Mouse (Mus musculus): ENCODE measurements around the gene 1700122O11Rik. TPM values are rescaled to one million over a fixed set of nuclear protein-coding genes. Genes with fewer than 3 reads are reported as not detected.

Gene 1700122O11Rik
- polyA plus RNA-seq, 1 experiment from 2014 or later = not detected

DNA sequence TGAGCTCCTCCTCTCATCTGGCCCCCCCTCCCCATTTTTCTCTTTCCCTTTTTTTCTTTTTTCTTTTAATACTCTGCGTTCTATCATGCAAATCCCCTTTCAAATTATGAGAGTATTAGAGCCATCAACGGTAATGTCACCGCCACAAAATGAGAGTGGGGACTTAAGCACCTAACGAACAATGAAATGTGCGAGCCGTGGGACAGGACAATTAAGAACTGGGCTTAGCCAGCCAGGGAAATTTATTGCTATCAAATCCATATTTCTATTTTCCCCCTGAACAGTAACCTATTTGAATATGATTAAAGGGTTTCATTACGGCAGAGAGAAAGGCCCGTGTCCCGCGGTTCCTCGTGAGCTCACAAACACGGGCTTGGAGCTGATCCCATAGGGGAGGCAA is 27.0 kb downstream of the 1700122O11Rik start:
- ATAC-seq (ENCODE audit: low read depth) = no peak
- peaks cover 4% of the 10 kb centered on the region; the same call in 1 of the 2 replicates for H3K4me1 ChIP-seq (replicated peaks; ENCODE audit: control insufficient read depth, insufficient read depth, low read length)
- WGBS = 85% methylated on average over 12 of the region's 12 CpGs

DNA sequence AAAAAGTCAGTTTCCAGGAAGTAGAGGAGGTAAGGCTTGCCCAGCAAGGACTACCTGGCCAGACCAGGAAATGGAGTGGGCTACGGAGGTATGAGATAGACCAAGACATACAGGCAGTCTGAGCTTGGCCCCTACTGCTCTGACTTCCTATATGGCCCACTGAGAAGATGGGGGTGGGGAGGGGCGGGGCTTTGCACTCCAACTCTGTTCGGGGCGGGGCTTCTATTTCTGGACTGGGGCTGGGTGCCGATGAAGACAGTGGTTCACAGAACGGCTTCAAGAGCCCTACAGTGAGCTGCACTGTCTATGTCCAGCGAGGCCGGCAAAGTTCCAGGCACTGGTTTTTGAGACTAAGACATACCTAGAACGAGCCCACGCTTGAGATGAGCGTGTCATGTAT is 27.8 kb downstream of the 1700122O11Rik start:
- peak; percentile 39; the same call in 1 of the 2 replicates for ATAC-seq (ENCODE audit: low read depth)
- Histone ChIP-seq H3K9ac (ENCODE audit: low read length) (no peak overlapping the region), H3K27ac (ENCODE audit: low read length) (no peak overlapping the region), H3K36me3 (ENCODE audit: control insufficient read depth, insufficient read depth, low read length) (no peaks in the 10 kb centered on the region), H3K4me3 (ENCODE audit: low read length) (no peak overlapping the region), H3K4me1 (replicated peaks; ENCODE audit: control insufficient read depth, insufficient read depth, low read length) (peaks cover 4% of the 10 kb centered on the region; the same call in 1 of the 2 replicates), H3K4me2 (ENCODE audit: low read depth, low read length) (no peak overlapping the region), H3K9me3 (ENCODE audit: control insufficient read depth, low read length) (no peaks in the 10 kb centered on the region), H3K27me3 (ENCODE audit: control insufficient read depth, insufficient read depth, low read depth, low read length) (no peaks in the 10 kb centered on the region)
- 70% methylated on average over 11 of the region's 11 CpGs for WGBS

More for the DNA sequence above, 27.0 kb downstream of the 1700122O11Rik start:
- Histone ChIP-seq H3K9ac (ENCODE audit: low read length) (no peak overlapping the region), H3K9me3 (ENCODE audit: control insufficient read depth, low read length) (no peaks in the 10 kb centered on the region), H3K36me3 (ENCODE audit: control insufficient read depth, insufficient read depth, low read length) (no peaks in the 10 kb centered on the region), H3K4me3 (ENCODE audit: low read length) (no peak overlapping the region), H3K4me2 (ENCODE audit: low read depth, low read length) (no peak overlapping the region), H3K27ac (ENCODE audit: low read length) (no peak overlapping the region), H3K27me3 (ENCODE audit: control insufficient read depth, insufficient read depth, low read depth, low read length) (no peaks in the 10 kb centered on the region)

DNA sequence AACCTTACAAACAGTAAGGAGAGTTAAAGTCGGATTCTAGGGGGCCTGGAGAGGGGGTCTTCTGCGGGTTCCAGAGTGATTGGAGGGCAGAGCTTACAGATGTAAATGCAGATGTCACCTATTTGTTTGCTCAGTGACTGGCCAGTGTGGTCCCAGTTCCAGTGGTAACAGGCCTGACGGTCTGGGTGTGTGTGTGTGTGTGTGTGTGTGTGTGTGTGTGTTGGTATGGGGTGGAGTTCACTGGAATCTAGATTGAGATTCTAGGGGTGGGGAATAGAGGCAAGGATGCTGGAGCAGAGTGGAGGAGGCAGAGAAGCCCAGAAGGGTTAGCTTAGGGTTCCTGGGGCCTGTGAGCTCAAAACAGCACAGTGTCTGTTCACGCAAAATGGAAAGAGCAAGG is 32.3 kb downstream of the 1700122O11Rik start:
- Histone ChIP-seq H3K4me2 (ENCODE audit: low read depth, low read length) (no peak overlapping the region), H3K4me3 (ENCODE audit: low read length) (no peak overlapping the region), H3K9me3 (ENCODE audit: control insufficient read depth, low read length) (no peaks in the 10 kb centered on the region), H3K9ac (ENCODE audit: low read length) (no peak overlapping the region), H3K27ac (ENCODE audit: low read length) (peak overlapping the region; percentile 9; the same call in 1 of the 2 replicates), H3K36me3 (ENCODE audit: control insufficient read depth, insufficient read depth, low read length) (no peaks in the 10 kb centered on the region), H3K4me1 (replicated peaks; ENCODE audit: control insufficient read depth, insufficient read depth, low read length) (peaks cover 28% of the 10 kb centered on the region), H3K27me3 (ENCODE audit: control insufficient read depth, insufficient read depth, low read depth, low read length) (no peaks in the 10 kb centered on the region)
- no peak for ATAC-seq (ENCODE audit: low read depth)
- 56% methylated on average over 4 of the region's 4 CpGs for WGBS

DNA sequence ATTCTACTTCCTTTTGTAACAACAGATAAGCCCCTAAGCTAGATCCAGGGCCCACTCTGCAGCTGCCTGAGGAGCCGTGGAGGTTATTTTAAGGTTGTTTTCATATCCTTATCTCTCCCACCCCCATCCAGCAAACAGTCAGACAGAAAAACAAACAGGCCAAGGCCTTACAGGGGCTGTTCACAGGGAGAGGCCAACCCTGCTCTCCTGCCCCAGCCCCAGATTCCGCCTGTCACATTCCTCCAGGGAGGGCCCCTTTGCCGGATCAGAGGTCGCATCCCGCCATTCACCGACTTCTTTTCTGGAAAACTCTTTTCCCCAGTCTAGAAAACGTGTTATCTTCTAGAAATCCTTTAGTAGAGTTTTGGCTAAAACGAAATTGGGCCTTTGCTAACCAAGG is 33.0 kb downstream of the 1700122O11Rik start:
- peak overlapping the region; percentile 43; the same call in 1 of the 2 replicates for H3K9ac ChIP-seq (ENCODE audit: low read length)
- H3K27me3 ChIP-seq (ENCODE audit: control insufficient read depth, insufficient read depth, low read depth, low read length) = no peaks in the 10 kb centered on the region
- no peaks in the 10 kb centered on the region for H3K9me3 ChIP-seq (ENCODE audit: control insufficient read depth, low read length)
- H3K36me3 ChIP-seq (ENCODE audit: control insufficient read depth, insufficient read depth, low read length) = no peaks in the 10 kb centered on the region
- 18% methylated on average over 8 of the region's 8 CpGs for WGBS
- H3K4me3 ChIP-seq (ENCODE audit: low read length) = no peak overlapping the region
- peaks cover 30% of the 10 kb centered on the region for H3K4me1 ChIP-seq (replicated peaks; ENCODE audit: control insufficient read depth, insufficient read depth, low read length)
- H3K27ac ChIP-seq (ENCODE audit: low read length) = peak overlapping the region; percentile 75
- no peak for ATAC-seq (ENCODE audit: low read depth)
- no peak overlapping the region for H3K4me2 ChIP-seq (ENCODE audit: low read depth, low read length)

DNA sequence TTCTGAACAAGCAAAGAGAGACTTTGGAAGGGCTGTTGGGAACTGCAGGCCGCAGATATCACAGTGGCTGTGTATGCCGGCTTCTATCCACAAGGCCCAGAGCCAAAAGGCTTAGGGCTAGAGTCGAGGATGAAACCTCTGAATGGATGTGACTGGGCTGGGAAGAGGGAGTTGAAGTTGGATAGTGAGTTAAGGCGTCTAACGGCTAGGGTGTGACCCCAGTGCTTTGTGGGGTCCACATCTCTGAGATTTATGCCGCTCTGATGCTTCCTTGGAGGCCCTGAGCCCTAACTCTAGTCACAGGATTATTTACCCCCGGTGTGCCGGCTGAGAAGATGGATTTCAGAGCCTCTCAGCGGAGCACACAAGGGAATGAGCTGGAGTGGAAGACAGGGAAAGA is 33.5 kb downstream of the 1700122O11Rik start:
- Histone ChIP-seq H3K9me3 (ENCODE audit: control insufficient read depth, low read length) (no peaks in the 10 kb centered on the region), H3K27me3 (ENCODE audit: control insufficient read depth, insufficient read depth, low read depth, low read length) (no peaks in the 10 kb centered on the region), H3K4me2 (ENCODE audit: low read depth, low read length) (no peak overlapping the region), H3K4me3 (ENCODE audit: low read length) (no peak overlapping the region), H3K4me1 (replicated peaks; ENCODE audit: control insufficient read depth, insufficient read depth, low read length) (peaks cover 34% of the 10 kb centered on the region), H3K27ac (ENCODE audit: low read length) (peak overlapping the region; percentile 75), H3K9ac (ENCODE audit: low read length) (peak overlapping the region; percentile 43; the same call in 1 of the 2 replicates), H3K36me3 (ENCODE audit: control insufficient read depth, insufficient read depth, low read length) (no peaks in the 10 kb centered on the region)
- no peak for ATAC-seq (ENCODE audit: low read depth)
- 35% methylated on average over 9 of the region's 9 CpGs for WGBS

DNA sequence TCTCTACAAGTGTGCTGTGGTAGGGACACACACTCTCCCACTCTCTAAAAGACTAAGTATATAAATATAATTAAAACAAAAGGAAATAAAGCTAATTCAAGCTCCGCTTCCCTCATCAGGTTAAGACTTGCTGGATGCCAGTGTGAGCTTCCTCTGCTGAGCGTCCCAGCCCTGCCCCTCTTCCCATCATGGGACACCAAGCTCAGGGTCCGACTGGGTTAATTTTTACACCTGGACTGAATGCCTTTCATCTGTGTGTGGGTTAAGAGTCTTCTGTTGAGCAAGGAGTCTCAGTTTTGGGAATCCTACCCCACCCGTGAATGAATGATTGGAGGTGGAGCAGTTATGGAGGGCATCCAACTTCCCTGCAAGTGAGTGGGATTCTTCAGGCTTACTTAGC is 35.6 kb downstream of the 1700122O11Rik start:
- H3K4me2 ChIP-seq (ENCODE audit: low read depth, low read length) = peak overlapping the region; percentile 75
- ATAC-seq (ENCODE audit: low read depth) = no peak
- H3K4me1 ChIP-seq (replicated peaks; ENCODE audit: control insufficient read depth, insufficient read depth, low read length) = peaks cover 44% of the 10 kb centered on the region
- no peaks in the 10 kb centered on the region for H3K27me3 ChIP-seq (ENCODE audit: control insufficient read depth, insufficient read depth, low read depth, low read length)
- H3K4me3 ChIP-seq (ENCODE audit: low read length) = peak overlapping the region; percentile 46
- H3K9ac ChIP-seq (ENCODE audit: low read length) = peak overlapping the region; percentile 56
- WGBS = 48% methylated on average over 4 of the region's 4 CpGs
- no peaks in the 10 kb centered on the region for H3K36me3 ChIP-seq (ENCODE audit: control insufficient read depth, insufficient read depth, low read length)
- no peaks in the 10 kb centered on the region for H3K9me3 ChIP-seq (ENCODE audit: control insufficient read depth, low read length)
- peak overlapping the region; percentile 95 for H3K27ac ChIP-seq (ENCODE audit: low read length)

DNA sequence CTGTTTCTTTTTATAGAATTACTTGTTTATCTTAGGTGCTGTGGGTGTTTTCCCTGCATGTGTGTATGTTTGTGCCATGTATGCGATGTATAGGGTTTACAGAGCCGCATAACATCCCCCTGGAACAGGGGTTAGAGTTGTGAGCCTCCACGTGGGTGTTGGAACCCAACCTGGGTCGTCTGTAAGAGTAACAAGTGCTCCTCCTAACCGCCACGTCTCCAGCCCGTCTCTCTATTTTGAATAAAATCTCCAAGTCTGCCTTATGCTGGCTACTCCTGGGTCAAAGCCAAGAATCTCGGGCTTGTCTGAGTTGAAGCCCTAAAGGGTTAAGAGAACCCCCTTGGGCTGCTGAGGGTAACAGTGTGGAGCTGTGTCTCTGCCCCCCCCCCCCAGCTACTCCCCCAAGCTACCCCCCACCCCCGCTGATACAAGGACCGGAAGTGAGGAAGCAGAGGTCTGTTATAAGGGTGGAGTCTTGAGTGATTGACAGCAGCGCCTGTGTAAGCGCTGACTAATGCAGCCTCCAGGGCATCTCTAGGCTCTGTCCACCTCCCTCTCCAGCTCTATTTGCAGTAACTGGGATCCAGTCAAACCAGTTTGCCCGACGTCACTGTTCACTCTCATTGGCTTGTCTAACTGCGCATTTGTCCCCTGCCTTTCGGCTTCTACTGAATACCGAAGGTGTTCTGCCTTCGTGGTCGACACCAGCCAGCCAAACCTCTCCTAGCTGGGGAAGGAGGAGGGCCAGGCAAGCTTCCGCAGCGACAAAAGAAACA is 36.3 kb downstream of the 1700122O11Rik start:
- peak; percentile 90 for ATAC-seq (ENCODE audit: low read depth)
- H3K4me1 ChIP-seq (replicated peaks; ENCODE audit: control insufficient read depth, insufficient read depth, low read length) = peaks cover 46% of the 10 kb centered on the region

DNA sequence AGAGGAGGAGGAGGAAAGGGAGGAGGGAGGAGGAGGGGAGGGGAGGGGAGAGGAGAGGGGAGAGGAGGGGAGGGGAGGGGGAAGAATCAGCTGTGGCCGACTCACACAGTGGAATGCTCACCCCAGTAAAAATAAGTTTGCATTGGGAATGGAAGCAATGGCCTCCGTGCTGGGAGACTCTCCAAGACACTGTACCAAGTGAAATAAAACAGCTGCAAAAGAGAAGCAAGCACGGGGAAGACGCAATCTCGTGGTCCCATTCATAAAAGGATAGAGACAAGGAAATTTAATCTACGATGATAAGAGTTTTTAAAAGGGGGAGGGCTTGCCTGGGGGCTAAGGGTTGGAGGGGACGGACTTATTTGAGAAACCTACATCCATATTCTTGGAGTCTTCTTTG is 36.9 kb downstream of the 1700122O11Rik start:
- H3K27ac ChIP-seq (ENCODE audit: low read length) = peak overlapping the region; percentile 95
- ATAC-seq (ENCODE audit: low read depth) = peak; percentile 55
- H3K4me1 ChIP-seq (replicated peaks; ENCODE audit: control insufficient read depth, insufficient read depth, low read length) = peaks cover 46% of the 10 kb centered on the region
- peak overlapping the region; percentile 62 for H3K9ac ChIP-seq (ENCODE audit: low read length)
- no peaks in the 10 kb centered on the region for H3K9me3 ChIP-seq (ENCODE audit: control insufficient read depth, low read length)
- H3K36me3 ChIP-seq (ENCODE audit: control insufficient read depth, insufficient read depth, low read length) = no peaks in the 10 kb centered on the region
- peak overlapping the region; percentile 75 for H3K4me2 ChIP-seq (ENCODE audit: low read depth, low read length)
- H3K27me3 ChIP-seq (ENCODE audit: control insufficient read depth, insufficient read depth, low read depth, low read length) = no peaks in the 10 kb centered on the region
- peak overlapping the region; percentile 46 for H3K4me3 ChIP-seq (ENCODE audit: low read length)
- WGBS = 2% methylated on average over 7 of the region's 7 CpGs

More for the DNA sequence above, 36.3 kb downstream of the 1700122O11Rik start:
- peak overlapping the region; percentile 75 for H3K4me2 ChIP-seq (ENCODE audit: low read depth, low read length)
- H3K9me3 ChIP-seq (ENCODE audit: control insufficient read depth, low read length) = no peaks in the 10 kb centered on the region
- peak overlapping the region; percentile 46 for H3K4me3 ChIP-seq (ENCODE audit: low read length)
- peak overlapping the region; percentile 95 for H3K27ac ChIP-seq (ENCODE audit: low read length)
- H3K9ac ChIP-seq (ENCODE audit: low read length) = peak overlapping the region; percentile 62
- no peaks in the 10 kb centered on the region for H3K36me3 ChIP-seq (ENCODE audit: control insufficient read depth, insufficient read depth, low read length)
- no peaks in the 10 kb centered on the region for H3K27me3 ChIP-seq (ENCODE audit: control insufficient read depth, insufficient read depth, low read depth, low read length)
- WGBS = 2% methylated on average over 21 of the region's 21 CpGs

DNA sequence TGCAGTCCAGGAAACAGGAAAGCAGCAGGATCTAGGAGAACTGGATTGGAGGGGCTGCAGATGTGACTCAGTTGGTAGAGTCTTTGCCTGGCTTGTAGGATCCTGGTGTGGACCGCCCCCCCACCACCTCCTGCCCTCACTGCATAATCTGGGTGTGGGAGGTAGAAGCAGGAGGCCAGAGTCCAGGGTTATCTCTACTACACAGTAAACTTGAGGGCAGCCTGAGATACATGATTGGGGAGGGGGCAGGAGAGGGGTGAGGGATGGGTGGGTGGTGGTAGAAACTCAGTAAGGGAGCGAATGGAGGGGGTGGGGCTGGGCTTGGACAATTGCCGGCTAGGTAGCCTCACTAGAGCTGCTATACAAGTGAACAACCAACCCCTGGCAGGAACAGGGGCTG is 38.3 kb downstream of the 1700122O11Rik start:
- Histone ChIP-seq H3K36me3 (ENCODE audit: control insufficient read depth, insufficient read depth, low read length) (no peaks in the 10 kb centered on the region), H3K9ac (ENCODE audit: low read length) (peak overlapping the region; percentile 39), H3K9me3 (ENCODE audit: control insufficient read depth, low read length) (no peaks in the 10 kb centered on the region), H3K4me2 (ENCODE audit: low read depth, low read length) (0 out of 2 replicates have a peak overlapping the region, but pooled peaks have one; percentile 3), H3K27ac (ENCODE audit: low read length) (peak overlapping the region; percentile 92), H3K27me3 (ENCODE audit: control insufficient read depth, insufficient read depth, low read depth, low read length) (no peaks in the 10 kb centered on the region), H3K4me1 (replicated peaks; ENCODE audit: control insufficient read depth, insufficient read depth, low read length) (peaks cover 41% of the 10 kb centered on the region), H3K4me3 (ENCODE audit: low read length) (no peak overlapping the region)
- 43% methylated on average over 3 of the region's 3 CpGs for WGBS
- no peak for ATAC-seq (ENCODE audit: low read depth)
